Mouse (Mus musculus): Measurements from ENCODE around the gene Pafah2. TPM values are rescaled to one million over a fixed set of nuclear protein-coding genes. Genes with fewer than 3 reads are reported as not detected.

Pafah2 gene
- 27.7 and 41.0 TPM in 2 replicates for total RNA-seq (2014; fragmentation: Nextera tagmentation)
- 18.2 and 24.1 TPM in 2 replicates for total RNA-seq (2017)

DNA sequence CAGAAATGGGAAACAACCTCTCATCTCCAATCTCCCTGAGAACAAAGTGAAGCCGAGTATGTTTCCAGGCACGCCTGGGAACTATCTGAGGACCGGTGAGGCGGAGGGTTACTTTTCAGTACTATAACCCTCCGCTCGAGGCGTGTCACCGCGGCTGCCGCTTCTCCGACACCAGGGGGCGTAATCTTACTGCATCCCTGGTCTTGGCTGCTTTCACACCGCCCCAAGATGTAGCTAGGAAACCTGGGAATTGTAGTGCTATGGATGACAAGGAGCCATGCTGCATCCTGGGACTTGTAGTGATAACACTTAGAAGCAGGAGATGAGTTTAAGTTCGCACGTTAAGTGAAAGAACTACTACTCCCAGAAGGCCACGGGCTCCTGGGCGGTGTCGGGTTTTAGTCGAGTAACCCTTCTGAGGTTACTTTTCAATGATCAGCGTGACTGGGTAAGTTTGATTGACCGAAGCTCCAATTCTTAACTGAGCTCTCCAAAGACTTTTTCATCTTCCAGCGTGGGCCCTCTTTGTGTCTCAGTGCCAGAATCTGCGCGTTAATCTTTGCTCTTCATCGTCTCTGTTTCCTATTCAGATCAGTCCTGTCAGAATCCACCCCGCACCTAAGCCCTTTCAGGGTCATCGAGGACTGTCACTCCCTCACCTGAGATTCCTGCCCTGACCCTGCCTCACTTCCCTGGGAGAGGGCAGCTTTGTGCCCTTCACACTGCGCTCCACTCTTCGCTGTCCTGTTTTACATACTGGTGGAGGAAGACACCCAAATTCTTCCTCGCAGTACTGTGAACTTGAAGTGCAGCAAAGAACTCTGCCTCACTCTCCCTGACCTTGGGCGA lies at the start of gene Pafah2:
TSS of gene Pafah2 (plus strand) at position 344 of the 849 bp plus-strand sequence.
- ATAC-seq (replicated peaks; ENCODE audit: low FRiP score, low TSS enrichment, poor library complexity, severe bottlenecking): peak; percentile 97

DNA sequence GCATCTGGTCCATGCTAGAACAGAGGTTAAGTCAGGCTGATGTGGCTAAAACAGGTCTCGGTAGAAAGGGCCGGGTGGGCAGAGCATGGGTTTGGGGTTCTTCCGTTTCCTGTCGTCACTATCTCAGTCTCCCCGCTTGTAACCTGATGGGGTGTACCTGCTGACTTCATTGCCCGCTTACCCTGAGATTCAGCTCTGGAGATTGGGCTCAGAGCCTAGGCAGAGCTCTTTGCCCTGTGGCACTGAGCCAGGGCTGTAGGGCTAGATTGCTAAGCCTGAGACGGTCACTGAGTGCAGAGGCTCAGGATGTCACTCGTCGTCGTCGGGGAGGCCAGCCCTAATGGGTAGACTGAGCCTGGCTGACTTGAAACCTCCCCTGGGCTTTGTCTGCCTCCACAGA lies 48.0 kb upstream of the Pafah2 start:
- ATAC-seq (replicated peaks; ENCODE audit: low FRiP score, low TSS enrichment, poor library complexity, severe bottlenecking): no peak

DNA sequence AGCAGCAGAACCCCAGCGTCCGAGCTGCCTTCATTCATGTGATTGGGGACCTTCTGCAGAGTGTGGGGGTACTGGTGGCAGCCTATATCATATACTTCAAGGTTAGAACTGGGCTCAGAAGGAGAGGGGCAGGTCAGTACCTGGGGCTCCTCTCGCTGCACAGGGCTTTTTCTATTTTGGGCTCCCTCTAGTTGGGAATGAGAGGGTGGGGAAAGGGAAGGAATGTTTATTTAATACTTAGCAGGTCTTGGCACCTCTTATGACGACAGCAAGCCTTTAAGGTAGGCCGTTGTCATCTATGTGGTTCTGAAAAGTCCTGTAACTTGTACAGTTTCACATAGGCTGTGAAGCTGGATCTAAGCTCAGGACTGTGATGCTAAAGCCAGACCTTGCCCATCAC lies 47.6 kb upstream of the Pafah2 start:
- ATAC-seq (replicated peaks; ENCODE audit: low FRiP score, low TSS enrichment, poor library complexity, severe bottlenecking): no peak

DNA sequence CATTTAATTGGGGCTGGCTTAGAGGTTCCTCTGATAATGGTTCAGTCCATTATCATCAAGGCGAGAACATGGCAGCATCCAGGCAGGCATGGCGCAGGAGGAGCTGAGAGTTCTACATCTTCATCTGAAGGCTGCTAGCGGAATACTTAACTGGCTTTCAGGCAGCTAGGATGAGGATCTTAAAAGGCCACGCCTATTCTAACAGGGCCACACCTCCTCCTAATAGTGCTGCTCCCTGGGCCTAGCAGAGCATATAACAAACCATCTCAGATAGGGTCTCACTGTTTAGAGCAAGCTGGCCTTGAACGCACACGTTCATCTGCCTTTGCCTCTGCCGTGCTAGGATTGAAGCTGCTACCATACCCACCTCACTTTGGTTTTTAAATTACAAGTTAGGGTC lies 46.3 kb upstream of the Pafah2 start:
- no peak for ATAC-seq (replicated peaks; ENCODE audit: low FRiP score, low TSS enrichment, poor library complexity, severe bottlenecking)

DNA sequence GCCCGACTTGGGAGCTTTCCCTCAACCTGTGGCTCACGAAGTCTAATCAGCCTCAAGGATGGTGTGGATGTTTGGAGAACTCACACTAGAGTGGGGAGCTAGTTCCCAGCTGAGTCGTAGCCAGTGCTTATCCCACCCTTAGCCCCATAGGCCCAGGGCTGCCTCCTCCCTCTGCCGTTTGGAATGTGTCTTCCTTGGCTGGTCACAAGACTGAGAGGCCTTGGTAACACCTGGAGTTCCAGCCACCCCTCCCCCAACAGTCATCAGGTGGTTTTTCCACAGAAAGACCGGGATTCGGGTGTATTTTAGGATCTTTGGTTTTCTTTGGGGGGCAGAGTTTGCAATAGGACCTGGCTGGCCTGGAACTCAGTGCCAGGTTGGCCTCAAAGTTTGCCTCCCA lies 45.5 kb upstream of the Pafah2 start:
- ATAC-seq (replicated peaks; ENCODE audit: low FRiP score, low TSS enrichment, poor library complexity, severe bottlenecking): no peak

DNA sequence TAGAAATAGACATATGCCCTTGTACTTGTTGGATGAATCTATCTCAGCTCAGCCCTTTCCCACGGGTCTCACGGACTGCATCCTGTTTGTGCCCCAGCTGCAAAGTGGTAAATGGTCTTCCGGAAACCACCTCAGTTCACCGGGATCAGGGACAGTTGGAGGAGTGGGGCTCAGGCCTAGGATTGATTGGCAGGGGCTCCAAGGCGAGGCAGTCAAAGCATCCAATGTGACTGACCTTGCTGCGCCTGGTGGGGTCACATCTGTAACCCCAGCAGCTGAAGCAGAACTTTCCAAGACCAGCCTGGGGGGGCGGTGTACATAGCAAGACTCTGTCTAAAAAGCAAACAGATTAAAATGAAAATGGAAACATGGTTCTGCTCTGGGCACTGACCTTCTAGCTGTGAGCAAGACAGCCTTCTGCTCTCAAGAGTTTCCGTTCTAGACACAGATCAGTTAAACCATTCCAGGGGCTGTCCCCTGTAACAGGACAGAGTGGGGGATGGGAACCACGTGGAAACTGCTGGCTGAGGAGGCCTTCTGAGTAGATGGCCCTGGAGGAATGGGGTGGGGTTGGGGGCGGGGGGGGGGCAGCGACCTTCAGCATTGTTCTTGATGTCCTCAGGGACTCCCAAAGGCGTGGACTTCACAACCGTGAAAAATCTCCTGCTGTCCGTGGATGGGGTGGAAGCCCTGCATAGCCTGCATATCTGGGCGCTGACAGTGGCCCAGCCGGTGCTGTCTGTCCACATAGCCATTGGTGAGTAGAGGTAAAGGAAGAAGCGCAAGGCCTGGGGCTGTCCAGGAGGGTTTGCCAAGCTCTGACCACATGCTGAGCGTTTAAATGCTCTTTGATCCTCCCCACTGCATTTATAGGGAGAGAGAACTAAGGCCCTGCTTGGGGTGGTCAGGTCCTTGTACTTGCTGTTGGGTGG lies 44.5 kb upstream of the Pafah2 start:
- no peak for ATAC-seq (replicated peaks; ENCODE audit: low FRiP score, low TSS enrichment, poor library complexity, severe bottlenecking)

DNA sequence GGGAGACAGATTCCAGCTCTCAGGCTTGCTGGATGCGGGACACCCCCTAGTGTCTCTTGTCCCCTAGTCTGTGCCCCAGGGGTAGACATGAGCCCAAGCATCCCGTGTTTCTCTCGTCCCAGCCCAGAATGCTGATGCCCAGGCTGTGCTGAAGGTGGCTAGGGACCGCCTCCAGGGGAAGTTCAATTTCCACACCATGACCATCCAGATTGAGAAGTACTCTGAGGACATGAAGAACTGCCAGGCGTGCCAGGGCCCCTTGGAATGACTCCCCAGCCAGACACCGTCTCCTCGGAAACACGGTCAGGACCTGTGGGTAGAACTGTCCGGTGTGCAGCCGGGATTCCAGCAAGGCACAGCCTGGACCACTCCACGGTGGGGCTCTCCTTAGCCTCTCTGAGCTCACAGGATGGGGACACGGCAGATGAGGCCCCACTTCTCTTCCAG lies 43.8 kb upstream of the Pafah2 start:
- ATAC-seq (replicated peaks; ENCODE audit: low FRiP score, low TSS enrichment, poor library complexity, severe bottlenecking): no peak

DNA sequence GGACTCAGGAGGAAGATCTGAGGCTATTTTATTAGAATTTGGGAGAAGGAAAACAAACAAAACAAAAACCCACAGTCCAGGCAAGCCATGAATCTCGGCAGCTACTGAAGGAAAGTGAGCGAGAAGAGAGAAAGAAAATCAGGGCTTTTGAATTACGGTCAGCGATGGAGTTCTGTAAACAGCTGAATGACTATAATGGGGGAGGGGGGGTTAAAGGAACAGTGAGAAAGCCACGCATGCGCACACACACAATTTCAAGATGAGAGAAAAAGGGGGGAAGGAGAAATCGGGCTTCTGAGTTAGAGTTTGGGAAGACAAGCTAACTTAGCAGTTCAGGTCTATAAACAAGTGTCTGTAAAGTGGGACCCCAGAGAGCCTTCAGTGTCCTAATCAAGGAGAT lies 43.2 kb upstream of the Pafah2 start:
- ATAC-seq (replicated peaks; ENCODE audit: low FRiP score, low TSS enrichment, poor library complexity, severe bottlenecking): no peak

DNA sequence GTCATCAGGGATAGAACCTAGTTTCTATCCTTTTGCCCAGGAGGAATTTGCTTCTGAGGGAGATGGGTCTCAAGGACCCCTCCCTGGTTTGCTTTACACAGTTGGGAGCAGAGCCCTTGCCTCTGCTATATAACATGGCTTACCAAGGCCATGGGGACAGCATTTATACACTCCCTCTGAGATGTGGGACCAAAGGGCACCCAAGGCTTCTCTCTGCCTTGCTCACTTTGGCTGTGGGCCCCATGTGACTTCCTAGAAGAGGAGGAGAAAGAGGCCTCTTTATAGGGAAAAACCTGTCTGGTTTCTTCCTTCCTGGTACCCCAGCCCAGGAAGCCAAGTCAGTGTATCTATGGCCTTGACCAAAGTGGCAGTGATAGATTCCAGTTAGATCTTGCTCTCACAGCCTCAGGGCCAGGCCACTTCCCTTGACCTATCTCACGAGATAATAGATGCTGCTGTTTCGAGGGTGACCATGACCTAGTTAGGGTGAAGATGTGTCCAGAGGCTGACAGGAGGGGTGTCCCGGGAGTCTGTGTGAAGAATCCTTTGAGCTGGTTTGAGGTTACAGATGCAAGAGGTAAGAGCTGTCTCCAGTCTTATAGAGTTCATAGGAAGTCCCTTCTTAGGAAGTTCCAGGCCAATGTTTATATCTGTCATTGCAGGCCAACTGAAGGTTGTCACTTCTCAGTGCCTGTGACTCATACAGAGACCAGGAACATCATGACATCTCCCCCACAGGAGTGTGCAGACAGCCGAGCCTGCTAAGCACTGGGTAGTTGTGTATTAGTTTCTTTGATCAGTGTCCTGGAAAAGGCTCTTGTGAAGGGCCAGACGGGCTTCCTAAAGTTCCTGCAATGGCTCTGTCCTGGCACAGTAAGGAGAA lies 42.4 kb upstream of the Pafah2 start:
- ATAC-seq (replicated peaks; ENCODE audit: low FRiP score, low TSS enrichment, poor library complexity, severe bottlenecking): no peak

DNA sequence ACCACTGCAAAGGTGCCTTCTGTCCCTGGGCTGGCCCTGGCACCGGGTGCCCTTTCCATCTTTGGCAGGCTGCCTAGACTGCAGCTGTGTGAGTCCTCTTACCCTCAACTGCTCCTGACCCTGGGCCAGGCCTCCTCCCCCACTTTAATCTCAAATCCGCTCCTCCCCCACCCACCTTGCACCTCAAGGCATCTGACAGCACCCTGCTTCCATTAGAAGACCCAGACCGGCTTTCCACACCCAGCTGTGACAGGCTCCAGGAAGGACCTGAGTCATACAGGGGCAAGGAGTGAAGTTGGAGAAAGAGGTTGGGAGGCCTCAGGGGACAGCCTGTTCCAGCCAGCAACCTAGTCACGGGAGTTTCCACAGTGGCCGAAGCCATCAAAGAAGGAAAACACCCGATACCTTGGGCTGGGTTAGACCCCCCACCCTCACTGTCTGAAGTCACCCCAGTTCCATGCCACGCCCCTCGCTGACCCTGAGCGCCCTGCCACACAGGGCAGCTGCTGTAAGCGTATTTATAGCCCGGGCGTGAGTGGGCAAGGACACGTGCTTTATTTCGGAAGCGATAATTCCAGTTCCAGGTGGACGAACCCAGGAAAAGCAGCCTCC lies 40.2 kb upstream of the Pafah2 start:
- ATAC-seq (replicated peaks; ENCODE audit: low FRiP score, low TSS enrichment, poor library complexity, severe bottlenecking): no peak

DNA sequence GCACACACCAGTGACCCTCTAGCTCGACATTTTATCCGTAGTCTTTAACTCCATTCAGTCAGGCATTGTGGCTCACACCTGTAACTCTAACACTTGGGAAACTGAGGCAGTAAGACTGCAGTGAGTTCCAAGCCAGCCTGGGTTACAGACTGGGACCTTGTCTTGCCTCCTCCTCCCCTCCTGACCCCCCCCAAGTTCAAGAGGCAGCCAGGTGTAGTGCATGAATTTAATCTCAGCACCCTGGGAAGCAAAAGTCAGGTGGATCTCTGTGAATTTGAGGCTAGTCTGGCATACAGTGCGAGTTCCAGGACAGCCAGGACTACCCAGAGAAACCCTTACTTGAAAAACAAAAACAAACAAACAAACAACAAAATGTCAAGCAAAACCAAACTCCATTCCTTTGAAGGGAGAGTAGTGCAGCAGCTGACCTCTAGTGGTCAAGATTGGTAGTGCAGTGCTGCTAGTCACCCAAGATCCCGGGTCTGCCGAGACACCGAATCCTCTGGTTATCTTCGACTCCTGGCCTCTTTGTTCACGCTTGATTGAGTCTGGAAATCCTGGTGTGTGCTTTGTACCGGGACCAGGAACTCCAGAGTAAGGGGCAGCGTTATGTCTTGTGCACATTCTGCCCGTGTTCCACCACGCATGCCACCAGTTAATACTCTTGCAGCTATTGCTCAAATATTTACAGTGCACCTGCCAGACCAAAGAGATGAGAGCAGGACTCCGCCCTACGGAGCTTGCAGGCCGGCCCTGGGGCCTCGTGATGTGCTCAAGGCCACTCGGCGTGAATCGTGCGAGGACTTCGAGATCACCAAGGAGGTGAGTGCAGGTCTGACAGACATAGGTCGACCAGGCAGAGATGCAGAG lies 39.3 kb upstream of the Pafah2 start:
- ATAC-seq (replicated peaks; ENCODE audit: low FRiP score, low TSS enrichment, poor library complexity, severe bottlenecking): peak; percentile 12; the same call in 1 of the 2 replicates

DNA sequence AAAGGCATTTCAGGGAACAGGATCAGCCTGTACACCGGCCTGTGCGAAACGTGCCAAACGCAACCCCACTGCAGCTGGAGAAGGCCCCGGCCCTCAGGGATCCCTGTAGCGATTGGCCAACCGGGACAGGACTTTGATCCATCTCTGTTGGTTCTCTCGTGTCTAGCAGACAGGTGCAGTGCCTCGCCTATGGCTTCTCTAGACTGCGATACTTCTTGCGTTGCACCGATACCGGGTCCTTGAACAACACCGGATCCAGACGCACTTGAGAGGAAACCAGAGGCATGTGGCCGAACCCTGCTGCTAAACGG lies 38.7 kb upstream of the Pafah2 start:
- no peak for ATAC-seq (replicated peaks; ENCODE audit: low FRiP score, low TSS enrichment, poor library complexity, severe bottlenecking)

DNA sequence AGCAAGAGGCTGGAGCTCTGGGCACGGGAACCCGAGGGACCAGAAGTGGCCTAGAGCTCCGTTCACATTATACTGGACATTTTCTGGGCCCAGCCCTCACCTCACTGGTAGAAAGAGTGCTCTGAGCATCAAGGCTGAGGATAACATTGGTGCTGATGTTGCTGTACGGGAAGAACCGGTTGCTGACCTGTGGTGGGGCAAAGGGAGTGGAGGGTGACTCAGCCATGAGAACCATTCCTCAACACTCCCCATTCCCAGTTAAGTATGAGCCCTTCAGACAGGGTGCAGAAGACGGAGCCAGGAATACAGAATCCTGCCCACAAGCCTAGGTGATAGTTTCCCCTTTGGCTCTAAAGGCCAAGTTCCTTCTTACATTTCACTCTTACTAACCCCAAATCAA lies 36.5 kb upstream of the Pafah2 start:
- ATAC-seq (replicated peaks; ENCODE audit: low FRiP score, low TSS enrichment, poor library complexity, severe bottlenecking): no peak

DNA sequence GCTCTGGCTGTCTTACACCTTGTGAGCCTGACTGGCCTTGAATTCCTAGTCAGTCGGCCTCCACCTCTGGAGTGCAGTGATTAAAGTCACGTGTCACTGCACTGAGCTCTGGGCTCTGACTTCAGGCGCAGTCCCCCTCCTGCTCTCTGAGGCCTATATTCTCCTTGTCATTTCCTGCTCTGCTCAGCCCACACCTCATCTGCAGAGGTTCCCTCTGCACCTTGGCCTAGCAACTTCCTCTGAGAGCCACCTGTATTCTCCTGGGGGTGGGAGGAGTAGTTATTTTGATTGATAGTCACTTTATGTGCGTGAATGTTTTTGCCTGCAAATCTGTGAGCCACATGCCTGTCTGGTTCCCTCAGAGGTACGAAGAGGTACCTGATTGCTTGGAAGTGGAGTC lies 34.9 kb upstream of the Pafah2 start:
- no peak for ATAC-seq (replicated peaks; ENCODE audit: low FRiP score, low TSS enrichment, poor library complexity, severe bottlenecking)

DNA sequence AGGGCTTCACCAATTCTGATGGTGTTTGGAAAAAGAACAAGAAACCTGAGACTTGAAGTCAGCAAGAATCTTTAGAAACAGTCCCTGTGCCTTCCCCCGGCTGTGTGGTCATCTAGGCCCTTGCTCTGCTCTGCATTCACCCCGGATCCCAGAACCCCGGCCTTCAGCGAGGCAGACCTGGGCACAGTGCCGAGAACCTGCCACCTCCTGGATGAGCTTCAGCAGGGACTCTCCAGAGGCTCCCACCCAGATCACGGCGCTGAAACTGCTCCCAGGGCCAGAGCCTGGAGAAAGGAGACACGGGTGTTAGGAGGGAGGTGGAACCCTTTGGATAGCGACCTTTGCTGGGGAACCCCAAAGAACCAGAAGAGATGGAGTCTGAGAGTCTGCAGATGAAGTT lies 34.0 kb upstream of the Pafah2 start:
- ATAC-seq (replicated peaks; ENCODE audit: low FRiP score, low TSS enrichment, poor library complexity, severe bottlenecking): no peak

DNA sequence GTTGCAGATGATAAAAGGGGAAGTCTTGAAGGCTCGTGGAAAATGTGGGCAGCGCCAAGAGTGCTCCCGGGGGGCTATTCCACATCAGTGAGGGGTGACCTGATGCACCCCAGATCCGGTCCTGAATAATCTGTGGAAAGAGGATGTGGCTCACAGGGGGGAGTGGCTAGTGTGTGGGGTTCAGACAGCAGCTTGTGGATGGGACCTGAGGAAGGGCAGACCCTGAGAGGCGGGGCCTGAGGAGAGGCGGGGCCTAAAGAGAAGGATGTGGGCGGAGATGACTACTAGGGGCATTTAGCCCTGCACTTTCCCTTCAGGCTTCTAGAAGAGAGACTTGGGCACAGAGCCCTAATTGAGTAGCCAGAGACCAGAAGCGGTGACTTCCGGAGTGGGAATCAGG lies 33.5 kb upstream of the Pafah2 start:
- peak; percentile 27; the same call in 1 of the 2 replicates for ATAC-seq (replicated peaks; ENCODE audit: low FRiP score, low TSS enrichment, poor library complexity, severe bottlenecking)

DNA sequence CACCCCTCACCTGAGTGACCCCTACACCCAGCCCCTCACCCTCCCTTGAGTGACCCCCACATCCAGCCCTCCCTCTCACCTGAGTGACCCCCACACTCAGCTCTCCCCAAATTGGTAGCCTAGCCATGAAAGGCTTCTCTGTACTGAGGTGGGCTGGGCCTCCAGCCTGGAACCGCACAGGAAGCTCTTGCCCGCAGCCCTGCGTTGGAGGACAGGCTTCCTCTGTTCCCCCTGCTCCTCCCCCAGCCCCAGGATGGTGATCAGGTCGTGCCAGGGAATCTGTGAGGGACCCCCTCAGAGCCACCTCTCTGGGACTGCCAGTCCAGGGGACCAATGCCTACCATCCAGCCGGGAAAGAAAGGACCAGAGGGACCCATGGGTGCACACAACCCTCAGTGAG lies 30.8 kb upstream of the Pafah2 start:
- ATAC-seq (replicated peaks; ENCODE audit: low FRiP score, low TSS enrichment, poor library complexity, severe bottlenecking): no peak

DNA sequence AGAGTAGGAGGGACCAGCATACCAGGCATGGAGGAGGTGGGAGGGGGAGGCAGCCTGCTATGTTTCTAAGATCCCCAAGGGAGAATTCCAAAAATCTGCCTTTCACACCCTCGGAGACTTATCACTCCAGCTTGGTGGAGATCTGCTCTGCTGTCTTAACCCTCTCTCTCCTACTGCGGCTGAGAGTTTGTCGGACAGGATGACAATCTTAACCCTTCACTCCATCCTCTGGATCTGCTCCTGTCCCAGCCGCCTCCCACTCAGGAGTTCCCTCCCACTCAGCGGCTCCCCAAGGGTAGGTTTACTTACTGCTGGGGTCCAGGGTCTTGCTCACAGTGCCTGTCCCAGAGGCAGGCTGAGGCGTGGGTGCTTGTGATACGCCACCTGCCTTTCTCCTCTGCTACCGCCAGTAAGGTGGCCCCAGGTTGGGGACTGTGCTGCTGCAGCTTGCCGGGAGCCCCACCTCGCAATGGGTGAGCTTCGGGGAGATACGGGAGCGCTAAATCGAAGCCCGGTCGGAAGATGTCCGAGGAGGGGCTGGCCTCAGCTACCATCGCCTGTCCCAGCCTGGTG lies 25.4 kb upstream of the Pafah2 start:
- ATAC-seq (replicated peaks; ENCODE audit: low FRiP score, low TSS enrichment, poor library complexity, severe bottlenecking): no peak
